Mouse (Mus musculus) kidney, adult 2 months (tissue): ENCODE measurements around the gene Hfe. TPM values are rescaled to one million over a fixed set of nuclear protein-coding genes. Genes with fewer than 3 reads are reported as not detected.

ENCODE experiments used
- DNase-seq: peaks from one replicate; pipeline ENCODE4 v3.0.0; 2021
- H3K27ac ChIP-seq: fragments of 200-500 bp; 2 replicates; pipeline ENCODE4 v1.5.1; 2012; ENCODE audit warnings: low read depth, low read length, control low read depth, inconsistent platforms; ENCODE audit not compliant: insufficient read depth
- H3K27me3 ChIP-seq: fragments of 200-500 bp; replicated peaks from 2 replicates; pipeline ENCODE4 v1.6.1; 2012; ENCODE audit warnings: mild to moderate bottlenecking, moderate library complexity, low read length, inconsistent platforms; ENCODE audit not compliant: control insufficient read depth, insufficient read depth
- H3K36me3 ChIP-seq: fragments of 200-500 bp; 2 replicates; pipeline ENCODE4 v1.6.1; 2012; ENCODE audit warnings: mild to moderate bottlenecking, moderate library complexity, low read length, inconsistent platforms; ENCODE audit not compliant: control insufficient read depth, insufficient read depth
- H3K4me1 ChIP-seq: fragments of 200-500 bp; 2 replicates; pipeline ENCODE4 v1.6.1; 2011; ENCODE audit warnings: low read length; ENCODE audit not compliant: control insufficient read depth, insufficient read depth
- H3K4me3 ChIP-seq: fragments of 200-500 bp; 2 replicates; pipeline ENCODE4 v1.5.1; 2011; ENCODE audit warnings: mild to moderate bottlenecking, low read depth, low read length, control low read depth; ENCODE audit not compliant: insufficient read depth
- CTCF ChIP-seq: fragments of 200-500 bp; conservative IDR thresholded peaks from 2 replicates; pipeline ENCODE4 v1.5.1; 2011; ENCODE audit warnings: low read depth, mild to moderate bottlenecking, control low read depth, low read length, moderate library complexity, mixed read lengths; ENCODE audit not compliant: insufficient read depth, insufficient read length
- POLR2A ChIP-seq: fragments of 200-500 bp; IDR thresholded peaks from one replicate; pipeline ENCODE4 v1.6.1; 2011; ENCODE audit warnings: low read depth, low read length, control low read depth
- WGBS: fragments of 180-500 bp; shearing (Covaris S2); methylation state at CpG from one replicate; pipeline ENCODE4 v1.1.7; 2018; 5-methylcytosine and 5-hydroxymethylcytosine counted together
- polyA plus RNA-seq: library from polyadenylated mRNA; depleted of rRNA; stranded (reverse); fragments of >200 nt; gene quantifications from 2 replicates; pipeline ENCODE4 v1.2.3, GENCODE M21; 2012; rRNA removed

The Hfe gene
- polyA plus RNA-seq: 21.2 and 21.4 TPM in 2 replicates

- Histone ChIP-seq H3K36me3 (no peaks in the 10 kb centered on the region), H3K4me1 (0 out of 2 replicates have a peak, but pooled peaks cover 3% of the 10 kb centered on the region), H3K27ac (peak within 1 kb of the TSS; percentile 54), H3K4me3 (peak within 1 kb of the TSS; percentile 80), H3K27me3 (no peaks in the 10 kb centered on the region)
- WGBS: under 1% methylated on average over 17 of the region's 17 CpGs
- TF ChIP-seq CTCF: no peak
- no peak for TF ChIP-seq POLR2A
- peak; percentile 63 for DNase-seq
Observed at GRCm38 (mm10) chr13:23710374-23711089, at the start of gene Hfe. Hfe (minus strand) TSS chr13:23710854.

- no peak overlapping the region for H3K27ac ChIP-seq
- 65% methylated on average over 1 of the region's 1 CpGs for WGBS
- DNase-seq: no peak
Observed at GRCm38 (mm10) chr13:23759916-23760239, 49.2 kb upstream of the Hfe start.

GRCm38 (mm10) chr13:23759251-23759771, 48.7 kb upstream of the Hfe start:
- H3K27ac ChIP-seq: no peak overlapping the region
- H3K36me3 ChIP-seq: no peaks in the 10 kb centered on the region
- no peaks in the 10 kb centered on the region for H3K27me3 ChIP-seq
- peaks cover 12% of the 10 kb centered on the region; the same call in 1 of the 2 replicates for H3K4me1 ChIP-seq
- DNase-seq: no peak
- TF ChIP-seq POLR2A: no peak
- no peak for TF ChIP-seq CTCF
- WGBS: 79% methylated on average over 3 of the region's 3 CpGs
- H3K4me3 ChIP-seq: no peak overlapping the region

More at GRCm38 (mm10) chr13:23759916-23760239, 49.2 kb upstream of the Hfe start:
- H3K4me1 ChIP-seq: peaks cover 12% of the 10 kb centered on the region; the same call in 1 of the 2 replicates
- H3K36me3 ChIP-seq: no peaks in the 10 kb centered on the region
- H3K4me3 ChIP-seq: no peak overlapping the region
- no peaks in the 10 kb centered on the region for H3K27me3 ChIP-seq
- TF ChIP-seq CTCF (no peak), POLR2A (no peak)

GRCm38 (mm10) chr13:23757921-23758320, 47.3 kb upstream of the Hfe start:
- 38% methylated on average over 3 of the region's 3 CpGs for WGBS
- no peak overlapping the region for H3K27ac ChIP-seq

GRCm38 (mm10) chr13:23757211-23757773, 46.6 kb upstream of the Hfe start:
- WGBS: 2% methylated on average over 20 of the region's 23 CpGs
- DNase-seq: no peak
- Histone ChIP-seq H3K27me3 (no peaks in the 10 kb centered on the region), H3K4me3 (peak overlapping the region; percentile 38), H3K36me3 (no peaks in the 10 kb centered on the region), H3K27ac (peak overlapping the region; percentile 62), H3K4me1 (peaks cover 8% of the 10 kb centered on the region; the same call in 1 of the 2 replicates)
- TF ChIP-seq POLR2A (no peak), CTCF (no peak)

More at GRCm38 (mm10) chr13:23757921-23758320, 47.3 kb upstream of the Hfe start:
- no peaks in the 10 kb centered on the region for H3K36me3 ChIP-seq
- no peak overlapping the region for H3K4me3 ChIP-seq
- peaks cover 8% of the 10 kb centered on the region; the same call in 1 of the 2 replicates for H3K4me1 ChIP-seq
- no peaks in the 10 kb centered on the region for H3K27me3 ChIP-seq
- TF ChIP-seq CTCF (no peak), POLR2A (no peak)
- no peak for DNase-seq

- H3K27me3 ChIP-seq: no peaks in the 10 kb centered on the region
- peak within 1 kb of the TSS; percentile 62 for H3K27ac ChIP-seq
- WGBS: under 1% methylated on average over 18 of the region's 22 CpGs
- peak within 1 kb of the TSS; percentile 38 for H3K4me3 ChIP-seq
- DNase-seq: peak; percentile 95
- TF ChIP-seq CTCF (no peak), POLR2A (peak; percentile 57)
- H3K36me3 ChIP-seq: no peaks in the 10 kb centered on the region
- peaks cover 8% of the 10 kb centered on the region; the same call in 1 of the 2 replicates for H3K4me1 ChIP-seq
Observed at GRCm38 (mm10) chr13:23756790-23757189, 46.1 kb upstream of the Hfe start, which contains the start of gene Hist1h4b. Hist1h4b (plus strand) TSS chr13:23757013.

GRCm38 (mm10) chr13:23755000-23755399, 44.3 kb upstream of the Hfe start:
- no peak overlapping the region for H3K4me3 ChIP-seq
- H3K36me3 ChIP-seq: no peaks in the 10 kb centered on the region
- no peaks in the 10 kb centered on the region for H3K27me3 ChIP-seq
- H3K4me1 ChIP-seq: peaks cover 6% of the 10 kb centered on the region; the same call in 1 of the 2 replicates
- H3K27ac ChIP-seq: no peak overlapping the region
- TF ChIP-seq CTCF (no peak), POLR2A (no peak)
- no peak for DNase-seq
